Mouse (Mus musculus) ovary, postnatal 10 days (tissue): ENCODE results near the gene Slc48a1.

ENCODE experiments used
- DNase-seq: peaks from one replicate; pipeline ENCODE4 v3.0.0; 2022; ENCODE audit warnings: low spot score

The Slc48a1 gene

DNA sequence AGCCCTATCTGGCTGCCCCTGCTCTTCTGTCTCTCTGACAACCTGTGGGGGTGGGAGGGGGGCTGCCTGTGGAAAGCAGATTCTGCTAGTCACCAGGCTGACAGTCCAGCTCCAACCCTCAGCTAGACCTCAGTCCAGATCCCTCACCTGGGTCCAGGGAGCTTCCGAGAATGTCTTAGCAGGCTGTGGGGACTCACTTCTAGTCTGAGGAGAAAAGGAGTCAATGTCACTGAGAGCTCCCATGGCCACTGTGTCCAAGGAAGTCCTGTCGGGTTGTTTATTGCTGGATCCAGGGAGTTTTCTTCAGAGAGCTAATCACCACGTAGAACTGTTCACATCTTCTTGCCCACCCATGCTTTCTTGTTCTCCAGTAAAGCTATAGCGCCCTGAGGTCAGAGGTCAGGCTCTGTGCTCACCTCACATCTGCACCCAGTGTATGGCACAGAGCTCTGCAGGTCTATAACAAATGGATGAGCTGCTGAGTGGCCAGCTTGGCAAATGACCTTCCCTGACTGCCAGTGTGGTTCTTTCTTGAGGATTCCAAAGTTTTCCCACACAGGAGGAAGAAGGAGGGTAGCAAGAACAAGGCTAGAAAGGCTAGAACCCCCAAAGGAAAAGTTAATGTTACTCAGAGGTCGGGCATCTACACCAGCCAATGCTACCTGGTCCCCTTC is 48.4 kb downstream of the Slc48a1 start:
- DNase-seq = no peak

DNA sequence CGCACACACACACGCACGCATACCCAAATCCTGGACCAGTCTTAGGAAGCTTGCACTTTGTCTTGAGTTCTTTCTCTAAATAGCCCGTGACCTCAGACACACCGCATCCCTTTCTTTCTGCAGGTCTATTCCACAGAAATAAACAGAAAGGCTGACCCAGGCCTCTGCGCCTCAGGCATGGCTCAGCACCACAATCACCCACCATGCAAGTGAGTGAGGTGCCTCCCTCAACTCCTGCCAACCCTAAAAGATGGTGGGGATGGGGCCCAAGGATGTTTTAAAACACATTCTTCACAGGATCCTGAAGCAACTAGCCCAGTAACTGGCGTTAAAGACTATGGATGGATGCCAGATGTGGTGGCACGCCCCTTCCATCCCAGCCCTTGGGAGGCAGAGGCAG is 49.1 kb downstream of the Slc48a1 start:
- DNase-seq = no peak

DNA sequence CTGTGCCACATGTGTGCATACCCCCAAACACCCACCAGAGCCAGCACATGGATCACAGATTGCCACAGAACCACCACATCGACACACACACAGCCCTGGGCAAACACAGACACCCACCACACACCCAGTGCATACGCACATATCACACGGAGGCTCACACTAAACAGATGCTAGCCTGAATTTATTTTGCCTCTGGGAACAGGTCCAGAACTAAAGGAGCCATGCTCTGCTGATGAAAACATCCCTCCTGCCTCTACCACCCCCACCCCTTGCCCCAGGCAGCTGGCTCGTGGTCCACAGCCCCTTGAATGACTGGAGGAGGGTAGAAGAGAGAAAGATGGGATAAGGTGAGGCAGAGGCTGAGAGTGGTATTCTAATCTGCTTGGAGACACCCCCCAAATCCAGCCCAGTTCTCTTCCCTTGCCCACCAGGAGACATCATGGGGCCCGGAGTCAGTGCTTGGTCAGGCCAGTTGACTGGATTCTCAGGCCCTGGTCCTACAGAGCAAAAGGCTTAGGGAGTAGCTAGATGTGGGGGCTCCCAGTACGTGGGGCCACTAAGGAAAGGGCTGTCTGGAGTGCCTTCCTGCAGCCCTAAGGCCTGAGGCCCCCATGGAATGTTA is 50.0 kb downstream of the Slc48a1 start:
- no peak for DNase-seq

DNA sequence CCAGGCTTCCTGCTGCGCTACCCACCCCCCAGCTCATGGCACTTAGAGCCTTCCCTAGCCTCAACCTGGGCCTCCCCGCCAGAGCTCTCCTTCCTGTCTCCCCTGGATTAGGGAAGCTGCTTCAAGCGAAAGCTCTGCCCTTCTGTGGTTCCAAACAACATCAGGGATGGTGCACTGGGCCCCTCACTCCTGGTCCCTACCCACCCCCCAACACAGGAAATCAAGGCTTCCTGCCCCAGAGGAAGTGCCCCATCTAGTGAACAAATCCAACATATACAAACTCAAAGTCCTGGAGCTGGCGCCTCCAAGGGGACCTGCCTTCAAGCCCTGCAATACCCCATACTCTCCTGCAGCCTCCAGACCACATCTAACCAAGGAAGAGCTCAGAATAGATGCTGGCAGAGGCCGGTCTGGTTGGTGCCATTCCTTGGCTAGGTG is 50.6 kb downstream of the Slc48a1 start:
- no peak for DNase-seq

DNA sequence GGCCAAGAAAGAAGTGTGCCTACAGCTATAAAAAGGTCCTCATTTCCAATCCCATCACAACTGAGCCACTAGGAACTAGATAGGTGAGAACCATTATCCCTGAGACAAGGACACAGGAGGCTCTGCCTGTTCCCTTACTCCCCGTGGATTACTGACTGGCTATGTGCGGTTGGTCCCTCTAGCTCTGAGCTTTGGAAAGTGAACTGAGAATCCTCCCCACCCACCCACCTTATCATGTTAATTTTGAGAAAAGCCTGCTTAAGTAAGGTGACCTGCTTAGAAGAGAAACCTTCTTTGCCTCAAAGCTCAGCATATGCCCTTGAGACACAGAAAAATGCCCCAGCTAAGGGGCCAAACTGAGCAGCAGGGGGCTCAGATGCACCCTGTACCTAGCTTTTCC is 51.1 kb downstream of the Slc48a1 start:
- no peak for DNase-seq

DNA sequence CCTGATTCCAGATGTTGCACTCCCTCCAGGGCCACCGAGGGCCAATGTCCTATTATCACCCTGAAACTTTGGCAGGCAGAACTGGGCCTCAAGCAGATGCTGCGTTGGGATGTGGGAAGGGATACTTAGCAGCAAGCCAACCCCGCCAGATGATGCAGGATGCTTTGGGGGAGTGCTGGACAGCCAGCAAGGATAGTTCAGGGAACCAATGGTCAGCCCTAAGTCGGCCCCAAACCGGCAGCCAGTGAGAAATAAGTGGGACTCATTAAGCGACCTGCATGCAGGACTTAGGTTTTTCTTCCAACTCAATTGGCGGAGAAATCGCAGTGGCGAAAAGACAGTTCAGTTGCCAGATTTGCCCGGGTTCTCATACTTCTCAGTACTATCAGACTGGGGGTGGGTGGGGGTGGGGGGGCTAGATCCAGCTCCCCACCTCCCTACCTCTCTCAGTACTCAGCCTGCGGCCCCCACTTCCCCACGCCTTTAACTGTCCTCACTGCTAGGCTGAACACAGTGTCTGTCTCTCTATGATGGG is 52.0 kb downstream of the Slc48a1 start:
- no peak for DNase-seq

DNA sequence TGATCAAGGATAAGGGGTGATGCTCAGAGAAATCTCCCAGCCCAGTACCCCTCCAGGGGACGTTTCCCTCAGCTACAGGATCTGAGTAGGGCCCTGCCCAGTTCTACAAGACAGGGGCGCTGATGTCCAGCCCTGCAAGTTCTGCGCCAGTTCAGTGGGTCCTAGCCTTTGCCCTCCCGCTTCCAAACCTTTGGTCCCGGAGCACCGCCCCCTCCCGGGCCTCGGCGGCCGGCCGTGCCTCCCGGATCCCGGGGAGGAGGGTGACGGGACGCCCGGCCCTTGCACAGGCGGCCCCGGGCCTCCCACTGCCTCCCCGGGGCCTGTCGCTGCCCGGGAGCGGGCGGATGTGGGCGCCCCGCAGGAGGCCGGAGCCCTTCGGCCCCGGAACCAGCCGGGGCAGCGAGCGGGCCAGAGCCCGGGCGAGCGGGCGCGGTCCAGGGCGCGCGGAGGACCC is 52.5 kb downstream of the Slc48a1 start:
- no peak for DNase-seq

DNA sequence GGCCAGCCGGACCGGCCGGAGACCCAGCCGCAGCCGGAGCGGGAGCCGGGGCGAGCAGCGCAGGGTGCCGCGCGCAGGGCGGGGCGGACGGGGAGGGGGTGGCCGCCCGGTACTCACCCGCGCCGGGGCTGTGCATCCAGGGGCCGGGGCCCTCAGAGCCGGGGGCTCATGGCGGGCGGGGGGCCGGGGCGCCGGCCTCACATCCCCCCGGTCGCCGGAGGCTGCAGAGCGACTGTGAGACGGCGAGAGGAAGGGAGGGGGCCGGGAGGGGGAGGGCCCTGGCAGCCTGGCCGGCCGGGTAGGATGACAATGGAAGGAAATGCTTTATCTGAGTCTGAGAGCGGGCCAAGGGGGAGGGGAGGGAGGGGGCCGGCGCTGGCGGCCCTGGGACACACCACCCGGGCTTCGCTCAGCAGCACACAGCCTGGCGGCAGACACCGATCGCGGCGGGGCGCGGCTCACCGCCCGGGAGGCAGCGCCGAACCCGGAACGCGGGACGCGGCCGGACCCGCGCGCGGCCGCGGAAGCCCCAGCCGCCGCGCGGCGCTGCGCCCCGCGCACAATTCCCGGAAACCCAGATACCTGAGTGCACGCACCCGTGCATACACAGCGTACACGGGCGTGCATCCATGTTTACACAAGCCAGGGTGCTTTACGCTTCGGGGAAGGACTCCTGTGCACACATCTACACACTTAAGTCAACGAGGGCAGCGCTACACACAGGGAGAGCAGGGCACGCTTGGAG is 53.1 kb downstream of the Slc48a1 start:
- DNase-seq = no peak

DNA sequence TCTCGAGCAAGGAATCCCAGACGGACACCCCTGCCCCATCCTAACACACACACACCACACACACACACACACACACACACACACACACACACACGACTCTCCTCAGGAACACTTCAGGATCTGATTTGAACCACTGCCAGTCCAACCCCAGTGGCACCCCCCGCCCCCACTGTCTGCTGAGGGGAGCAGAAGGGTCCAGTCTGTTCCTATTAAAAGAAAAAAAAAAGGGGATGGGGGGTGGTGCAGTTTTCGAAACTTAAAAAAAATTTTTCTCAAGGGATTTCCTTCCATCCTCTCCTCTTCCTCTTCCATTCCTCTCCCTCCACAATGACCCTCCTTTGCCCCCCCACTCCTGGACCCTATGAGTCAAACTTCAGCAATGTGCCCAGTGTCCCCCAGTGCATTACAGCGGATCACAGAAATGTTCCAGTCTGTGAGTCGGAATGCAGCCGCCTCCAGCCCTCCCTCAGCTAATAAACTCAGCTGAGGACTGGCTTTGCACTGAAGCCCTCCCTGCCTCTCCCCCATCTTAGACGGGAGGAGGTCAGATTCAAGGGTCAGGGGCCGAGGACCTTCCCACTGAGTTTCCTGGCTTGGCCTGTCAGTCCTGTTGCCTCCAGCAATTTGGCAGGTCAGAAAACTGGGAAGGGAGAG is 53.8 kb downstream of the Slc48a1 start:
- no peak for DNase-seq

DNA sequence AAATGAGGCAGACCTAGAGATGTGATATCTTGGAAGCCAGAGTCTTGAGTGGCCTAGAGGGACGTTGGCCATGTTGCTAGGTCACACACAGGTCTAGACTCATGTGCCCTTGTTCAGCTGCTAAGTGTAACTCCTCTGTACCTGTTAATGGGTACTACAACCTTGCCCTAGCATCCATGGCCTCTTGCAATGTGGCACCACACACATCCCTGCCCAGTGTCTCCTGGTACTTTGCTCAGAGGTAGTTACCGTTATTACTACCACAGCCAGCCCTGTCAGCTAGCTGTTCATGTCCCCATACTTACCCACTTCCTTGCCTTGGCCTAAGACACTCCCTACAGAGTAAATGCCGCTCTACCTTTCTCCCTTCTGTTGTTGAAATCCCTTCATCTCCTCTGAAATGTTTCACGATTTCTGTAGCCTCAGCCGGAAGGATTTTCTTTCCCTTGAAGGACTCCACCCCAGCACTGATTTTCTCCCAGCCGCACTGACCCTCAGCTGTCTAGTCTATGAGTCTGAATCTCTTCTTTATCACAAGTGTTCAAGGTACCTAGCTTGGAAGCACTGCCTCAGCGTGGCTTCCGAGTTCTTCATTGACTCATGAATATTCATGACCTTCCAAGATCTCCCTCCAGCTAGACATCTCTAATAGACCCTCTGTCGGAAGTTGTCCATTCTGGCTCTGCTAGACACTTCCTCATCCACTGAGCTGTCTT is 54.6 kb downstream of the Slc48a1 start:
- no peak for DNase-seq

DNA sequence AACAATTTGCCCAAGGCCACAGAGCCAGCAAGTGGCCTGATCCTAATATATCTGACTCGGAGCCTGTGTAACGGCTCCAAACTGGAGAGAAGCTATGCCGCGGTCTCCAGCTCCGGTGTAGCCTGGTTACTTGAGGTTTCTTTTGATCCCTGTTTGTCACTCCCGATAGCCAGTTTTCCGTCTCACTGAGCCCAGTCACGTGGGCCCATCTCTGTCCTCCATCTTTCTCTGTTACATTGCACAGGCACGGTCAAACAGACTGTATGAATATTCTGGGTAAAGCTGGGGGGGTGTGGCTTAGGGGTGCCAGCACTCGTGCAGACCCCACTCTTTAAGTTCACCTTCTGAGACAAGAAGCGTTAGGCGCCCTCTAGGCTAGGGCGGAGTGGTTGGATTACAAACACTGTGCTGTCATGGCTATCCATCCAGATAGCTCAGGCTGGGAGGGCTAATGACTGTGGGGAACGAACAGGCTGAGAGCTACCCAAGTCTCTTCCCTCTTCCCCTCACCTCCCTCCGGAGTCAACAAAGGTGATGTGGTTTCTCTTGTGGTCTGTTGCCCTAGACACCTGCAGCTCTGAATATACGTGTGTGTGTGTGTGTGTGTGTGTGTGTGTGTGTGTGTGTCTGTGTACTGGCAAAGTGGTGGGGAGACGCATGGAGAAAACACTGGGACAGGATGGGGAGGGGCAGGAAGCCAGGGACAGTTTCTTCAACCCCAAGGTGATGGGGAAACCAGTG is 58.0 kb downstream of the Slc48a1 start:
- DNase-seq = no peak

DNA sequence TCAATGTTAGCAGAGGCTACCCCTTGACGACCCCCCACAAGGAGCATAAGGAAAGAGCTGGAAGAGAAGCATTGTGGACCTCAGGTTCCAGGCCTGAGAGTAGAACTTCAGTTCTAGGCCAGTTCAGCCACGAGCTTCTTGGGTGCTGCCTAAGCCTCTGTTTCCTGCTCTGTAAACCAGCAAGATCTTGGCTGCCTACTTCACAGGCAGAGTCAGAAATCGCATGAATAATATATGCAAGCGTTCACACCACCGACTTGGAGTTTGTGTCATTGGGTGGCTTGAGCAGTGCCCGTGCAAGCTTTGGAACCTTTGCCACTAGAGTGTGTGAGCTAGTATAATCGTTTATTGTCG is 58.6 kb downstream of the Slc48a1 start:
- DNase-seq = no peak

DNA sequence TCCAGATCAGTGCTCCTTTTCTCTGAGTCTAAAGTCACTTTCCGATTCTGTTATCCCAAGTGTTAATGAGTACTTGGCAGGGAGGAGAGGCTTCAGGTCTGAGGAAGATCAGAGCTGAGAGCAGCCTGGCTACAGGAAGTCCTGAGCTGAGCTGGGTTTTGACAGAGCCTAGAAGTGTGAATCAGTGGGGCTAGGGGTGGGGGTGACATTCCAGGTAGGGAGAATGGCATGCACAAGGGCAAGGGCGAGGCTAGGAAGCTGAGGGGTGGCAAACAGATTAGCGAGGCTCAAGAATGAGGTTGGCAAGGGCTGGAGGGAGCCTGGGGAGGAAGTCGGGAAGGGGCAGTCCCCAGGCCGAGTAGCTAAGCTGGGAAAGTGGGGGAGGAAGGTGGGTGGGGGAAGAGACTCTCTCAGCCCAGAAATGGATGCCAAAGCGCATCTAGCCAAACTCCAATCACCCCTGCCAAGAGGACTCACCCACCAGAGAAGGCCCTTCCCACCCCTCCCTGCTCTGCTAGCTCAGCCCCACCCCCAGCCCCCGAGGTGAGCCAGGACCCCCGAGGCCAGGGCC is 59.3 kb downstream of the Slc48a1 start:
- DNase-seq = no peak

DNA sequence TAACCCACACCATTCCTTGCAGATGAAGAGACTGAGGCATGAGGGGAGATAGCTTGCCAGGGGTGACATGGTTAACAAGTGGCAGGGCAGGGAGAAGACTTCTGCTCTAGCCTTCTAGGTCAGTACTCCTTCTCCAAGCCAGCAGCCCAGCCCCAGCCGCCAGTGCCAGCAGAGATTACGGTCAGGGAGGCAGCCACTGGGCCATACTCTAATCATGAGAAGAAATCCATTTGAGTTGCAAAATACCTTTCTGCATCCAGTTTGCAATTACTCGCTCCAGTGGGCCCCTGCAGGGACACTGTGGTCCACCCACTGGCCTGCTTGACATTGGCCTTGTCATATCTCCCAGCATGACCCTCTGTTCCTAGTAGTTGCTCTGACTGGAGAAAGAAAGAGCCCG is 60.1 kb downstream of the Slc48a1 start:
- no peak for DNase-seq

DNA sequence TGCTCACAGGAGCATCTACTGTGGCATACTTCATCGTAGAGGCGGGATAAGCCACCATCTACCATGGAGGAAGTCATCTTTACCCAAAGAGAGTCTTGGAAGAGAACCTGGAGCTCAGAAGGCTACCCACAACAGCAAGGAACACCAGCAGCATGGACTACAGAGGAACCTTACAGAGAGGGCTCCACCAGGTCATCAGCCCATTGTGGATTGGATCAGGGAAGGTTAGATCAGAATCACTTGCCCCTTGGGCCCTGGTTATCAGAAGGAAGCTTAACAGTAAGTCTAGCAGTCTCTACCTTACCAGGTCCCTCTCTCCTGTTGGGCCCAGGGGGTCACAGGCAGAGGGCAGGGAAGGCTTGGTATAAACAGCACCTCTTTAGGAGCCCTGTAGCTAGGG is 60.7 kb downstream of the Slc48a1 start:
- DNase-seq = no peak

DNA sequence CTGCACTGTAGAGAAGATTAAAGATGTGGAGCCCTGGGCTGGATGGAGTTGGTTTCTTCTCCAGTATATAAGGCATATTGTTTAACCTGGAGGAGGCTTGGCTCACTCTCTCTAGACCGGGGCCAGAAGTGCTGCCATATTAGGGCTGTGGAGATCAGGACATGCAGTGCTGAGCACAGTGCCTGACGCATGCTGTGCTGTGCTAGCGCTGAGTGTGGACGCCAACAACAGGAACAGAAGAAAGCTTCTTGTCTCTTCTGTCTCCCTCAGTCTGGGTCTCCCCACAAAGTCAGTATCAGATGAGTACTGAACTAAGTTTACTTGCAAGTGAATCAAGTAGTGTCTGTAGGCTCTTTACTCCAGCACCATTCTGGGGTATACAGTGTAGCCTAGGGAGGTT is 61.2 kb downstream of the Slc48a1 start:
- DNase-seq = no peak

DNA sequence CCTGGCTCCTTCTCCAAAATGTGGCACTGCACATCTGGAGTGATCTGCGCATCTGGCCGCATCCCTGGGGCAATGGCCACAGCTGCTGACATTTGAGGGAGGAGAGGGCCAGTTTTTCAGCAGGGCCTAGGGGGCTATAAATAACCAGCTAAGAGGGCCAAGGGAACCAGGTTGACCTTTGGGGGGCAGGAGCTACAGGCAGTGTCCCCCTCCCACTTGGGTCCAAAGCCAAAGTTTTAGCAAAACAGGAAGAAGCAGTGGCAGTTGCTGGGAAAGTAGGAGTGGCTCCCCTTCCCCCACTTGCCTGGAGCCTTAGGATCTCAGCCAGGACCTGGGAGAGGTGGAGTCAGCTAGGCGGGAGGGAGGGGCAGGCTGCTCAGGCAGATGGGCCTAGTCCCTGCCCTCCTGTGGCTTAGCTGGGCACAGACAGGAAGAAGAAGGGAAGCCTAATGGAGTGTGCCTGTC is 61.7 kb downstream of the Slc48a1 start:
- DNase-seq = no peak

DNA sequence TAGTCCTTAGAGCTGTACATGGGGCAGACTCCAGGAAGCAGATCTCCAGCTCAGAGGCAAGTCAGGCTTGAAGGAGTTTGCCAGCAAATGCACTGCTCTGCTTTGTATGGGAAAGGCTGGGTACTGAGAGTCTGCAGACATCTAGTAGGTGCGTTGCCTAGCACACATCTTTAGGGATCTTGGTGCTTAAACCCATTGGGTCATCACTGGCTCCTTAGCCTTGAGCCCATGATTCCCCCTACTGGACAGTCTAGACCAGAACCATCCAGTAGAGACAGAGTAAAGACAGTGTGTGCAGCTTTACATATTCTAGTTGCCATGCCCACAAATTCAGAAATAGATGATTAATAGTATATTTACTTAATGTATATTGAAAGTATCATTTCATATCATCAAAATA is 62.5 kb downstream of the Slc48a1 start:
- no peak for DNase-seq

DNA sequence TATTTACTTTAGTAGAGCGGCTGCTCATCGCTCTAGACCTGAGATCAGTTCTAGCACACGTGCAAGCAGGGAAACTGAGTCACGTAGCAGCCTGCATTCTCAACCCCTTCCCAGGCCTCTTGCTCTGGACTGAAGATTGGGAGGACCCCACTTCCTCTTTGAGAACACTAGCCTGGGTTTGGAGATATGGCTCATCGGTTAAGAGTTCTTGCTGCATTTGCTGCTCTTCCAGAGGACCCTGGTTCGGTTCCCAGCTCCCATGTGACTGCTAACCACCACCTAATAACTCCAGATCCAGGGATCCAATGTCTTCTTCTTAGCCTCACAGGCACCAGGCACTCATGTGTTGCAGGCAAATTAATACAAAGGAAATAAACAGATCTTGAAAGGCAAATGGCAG is 63.1 kb downstream of the Slc48a1 start:
- no peak for DNase-seq

DNA sequence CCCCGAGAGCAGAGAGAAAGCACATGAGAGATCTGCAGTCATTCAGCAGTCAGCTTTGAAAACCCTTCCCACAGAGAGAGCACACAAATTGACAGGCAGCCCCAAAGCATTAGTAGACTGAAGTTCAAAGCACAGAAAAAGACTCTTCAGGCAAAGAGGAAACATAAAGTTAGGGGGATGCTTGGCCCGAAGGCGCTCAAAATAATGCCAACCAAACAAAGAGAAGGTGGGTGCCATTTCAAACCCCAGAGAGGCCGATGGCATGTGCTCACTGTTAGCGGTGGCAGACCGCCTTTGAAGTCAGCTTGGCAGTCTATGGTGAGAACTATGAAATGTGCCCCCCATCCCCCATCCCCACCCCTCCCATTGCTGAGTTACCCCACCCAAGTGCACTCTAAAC is 63.7 kb downstream of the Slc48a1 start:
- DNase-seq = no peak
